Mouse (Mus musculus) spleen, adult 2 months (tissue): ENCODE results near the gene Efs.
A peak's percentile ranks its signal among the peaks of the same experiment; 100 is the strongest.

Experiments
- CTCF ChIP-seq: fragments of 200-500 bp; IDR thresholded peaks from 2 replicates; pipeline ENCODE4 v1.5.1; 2011; ENCODE audit warnings: mild to moderate bottlenecking, inconsistent platforms; ENCODE audit not compliant: insufficient read depth, insufficient read length, insufficient replicate concordance; ENCODE audit errors: extremely low read depth
- POLR2A ChIP-seq: fragments of 200-500 bp; IDR thresholded peaks from 2 replicates; pipeline ENCODE4 v1.6.1; 2011; ENCODE audit warnings: low read depth, low read length, inconsistent platforms

GRCm38 (mm10) chr14:54883154-54884021 is 42.5 kb downstream of the Efs start, which contains the start of the genes Bcl2l2 and Gm20521:
- TF ChIP-seq POLR2A, result 0 out of 2 replicates have a peak, but pooled peaks have one; percentile 19
- TF ChIP-seq CTCF, result no peak
